Mouse (Mus musculus) heart, adult 2 months (tissue): ENCODE measurements around the gene Dennd1c. TPM values are rescaled to one million over a fixed set of nuclear protein-coding genes. Genes with fewer than 3 reads are reported as not detected.

Experiments
- DNase-seq, 2 experiments: peaks; one replicate each; pipeline ENCODE4 v3.0.0; 2021
- H3K27ac ChIP-seq: fragments of 200-600 bp; 2 replicates; pipeline ENCODE4 v1.8.1; 2022
- H3K27me3 ChIP-seq: fragments of 200-500 bp; 2 replicates; pipeline ENCODE4 v1.6.1; 2012; ENCODE audit warnings: mild to moderate bottlenecking, low read length, inconsistent platforms, mixed read lengths; ENCODE audit not compliant: control insufficient read depth, insufficient read depth
- H3K36me3 ChIP-seq: fragments of 200-500 bp; 2 replicates; pipeline ENCODE4 v1.6.1; 2012; ENCODE audit warnings: low read length, inconsistent platforms; ENCODE audit not compliant: control insufficient read depth, insufficient read depth
- H3K4me1 ChIP-seq: fragments of 200-500 bp; 2 replicates; pipeline ENCODE4 v1.6.1; 2011; ENCODE audit warnings: low read length; ENCODE audit not compliant: control insufficient read depth, insufficient read depth
- H3K4me3 ChIP-seq: fragments of 200-600 bp; 2 replicates; pipeline ENCODE4 v1.8.1; 2022
- H3K79me2 ChIP-seq: fragments of 200-500 bp; replicated peaks from 2 replicates; pipeline ENCODE4 v1.6.1; 2012; ENCODE audit warnings: mild to moderate bottlenecking, inconsistent platforms, low read length, moderate library complexity, mixed read lengths; ENCODE audit not compliant: control insufficient read depth, insufficient read depth
- H3K9ac ChIP-seq: fragments of 200-500 bp; 2 replicates; pipeline ENCODE4 v1.6.1; 2012; ENCODE audit warnings: low read depth, mild to moderate bottlenecking, control low read depth, inconsistent platforms, low read length, mixed read lengths
- CTCF ChIP-seq: fragments of 200-600 bp; IDR thresholded peaks from 2 replicates; pipeline ENCODE4 v1.8.1; 2022; ENCODE audit warnings: antibody characterized with exemption, mild to moderate bottlenecking, moderate library complexity
- EP300 ChIP-seq: fragments of 200-500 bp; IDR thresholded peaks from 2 replicates; pipeline ENCODE4 v1.6.1; 2011; ENCODE audit warnings: low read depth, low read length, control low read depth; ENCODE audit not compliant: insufficient read depth
- POLR2A ChIP-seq: fragments of 200-500 bp; IDR thresholded peaks from 2 replicates; pipeline ENCODE4 v1.6.1; 2011; ENCODE audit warnings: mild to moderate bottlenecking, low read depth, low read length, control low read depth; ENCODE audit not compliant: insufficient read depth
- WGBS: fragments of 180-500 bp; shearing (Covaris S2); methylation state at CpG from one replicate; pipeline ENCODE4 v1.1.7; 2018; 5-methylcytosine and 5-hydroxymethylcytosine counted together
- intact Hi-C: fragments of 180-260 bp; cut with DNase I; formaldehyde crosslinking; loops from one replicate; pipeline ENCODE4 v1.15.1; 2025
- polyA plus RNA-seq: library from polyadenylated mRNA; depleted of rRNA; stranded (reverse); fragments of >200 nt; gene quantifications from 2 replicates; pipeline ENCODE4 v1.2.3, GENCODE M21; 2012
- total RNA-seq, 2 experiments: library from RNA; stranded (reverse); gene quantifications; 2 replicates each; pipeline ENCODE4 v1.2.3; 2021

Gene Dennd1c
- total and polyA plus RNA-seq, 3 experiments = 1.1 to 5.1 (median 2.0) TPM

- H3K27me3 ChIP-seq = no peaks in the 10 kb centered on the region
These were observed 8.0 kb downstream of the Dennd1c start for GRCm38 (mm10) chr17:57070272-57070671.

GRCm38 (mm10) chr17:57066908-57067307 lies 11.4 kb downstream of the Dennd1c start:
- DNase-seq = no peak
- H3K4me3 ChIP-seq = no peak overlapping the region
- H3K27ac ChIP-seq = no peak overlapping the region
- TF ChIP-seq CTCF (no peak), EP300 (no peak), POLR2A (no peak)
- intact Hi-C loops = no loop called here
- WGBS = 39% methylated on average over 5 of the region's 5 CpGs
- H3K27me3 ChIP-seq = no peaks in the 10 kb centered on the region
- no peak overlapping the region for H3K9ac ChIP-seq
- H3K79me2 ChIP-seq = no peaks in the 10 kb centered on the region
- H3K36me3 ChIP-seq = no peaks in the 10 kb centered on the region
- no peaks in the 10 kb centered on the region for H3K4me1 ChIP-seq

More at GRCm38 (mm10) chr17:57070272-57070671, 8.0 kb downstream of the Dennd1c start:
- no peaks in the 10 kb centered on the region for H3K36me3 ChIP-seq
- intact Hi-C loops = no loop called here
- no peak for DNase-seq
- 30% methylated on average over 9 of the region's 9 CpGs for WGBS
- no peaks in the 10 kb centered on the region for H3K4me1 ChIP-seq
- no peak overlapping the region for H3K27ac ChIP-seq
- no peak overlapping the region for H3K9ac ChIP-seq
- H3K79me2 ChIP-seq = no peaks in the 10 kb centered on the region
- H3K4me3 ChIP-seq = no peak overlapping the region
- no peak for TF ChIP-seq CTCF
- TF ChIP-seq EP300 = no peak
- no peak for TF ChIP-seq POLR2A

- H3K4me3 ChIP-seq = no peak overlapping the region
- TF ChIP-seq CTCF = no peak
- no peak for TF ChIP-seq POLR2A
- TF ChIP-seq EP300 = no peak
- no peak overlapping the region for H3K9ac ChIP-seq
- H3K4me1 ChIP-seq = 0 out of 2 replicates have a peak, but pooled peaks cover 3% of the 10 kb centered on the region
- H3K27ac ChIP-seq = no peak overlapping the region
- H3K27me3 ChIP-seq = no peaks in the 10 kb centered on the region
- intact Hi-C loops = no loop called here
- WGBS = 41% methylated on average over 8 of the region's 8 CpGs
- no peak for DNase-seq
- no peaks in the 10 kb centered on the region for H3K36me3 ChIP-seq
- no peaks in the 10 kb centered on the region for H3K79me2 ChIP-seq
These were observed 15.3 kb downstream of the Dennd1c start for GRCm38 (mm10) chr17:57063031-57063430.

GRCm38 (mm10) chr17:57062548-57062947 lies 15.8 kb downstream of the Dennd1c start:
- intact Hi-C loops = no loop called here
- no peak for TF ChIP-seq EP300
- TF ChIP-seq CTCF = no peak
- TF ChIP-seq POLR2A = no peak
- Histone ChIP-seq H3K4me3 (no peak overlapping the region), H3K27me3 (no peaks in the 10 kb centered on the region), H3K4me1 (0 out of 2 replicates have a peak, but pooled peaks cover 3% of the 10 kb centered on the region), H3K27ac (no peak overlapping the region), H3K36me3 (no peaks in the 10 kb centered on the region), H3K9ac (no peak overlapping the region), H3K79me2 (no peaks in the 10 kb centered on the region)
- 3% methylated on average over 22 of the region's 22 CpGs for WGBS
- no peak for DNase-seq

- Histone ChIP-seq H3K27ac (no peak overlapping the region), H3K79me2 (no peaks in the 10 kb centered on the region), H3K4me3 (peak overlapping the region; percentile 16; the same call in 1 of the 2 replicates), H3K27me3 (no peaks in the 10 kb centered on the region), H3K36me3 (no peaks in the 10 kb centered on the region), H3K4me1 (0 out of 2 replicates have a peak, but pooled peaks cover 3% of the 10 kb centered on the region), H3K9ac (no peak overlapping the region)
- WGBS = 2% methylated on average over 39 of the region's 39 CpGs
- intact Hi-C loops = no loop called here
- TF ChIP-seq POLR2A (no peak), EP300 (no peak), CTCF (no peak)
- peak in 1 of 2 experiments; percentile 35 for DNase-seq
These were observed 16.2 kb downstream of the Dennd1c start for GRCm38 (mm10) chr17:57062011-57062521.

GRCm38 (mm10) chr17:57061069-57061468 lies 17.2 kb downstream of the Dennd1c start:
- DNase-seq = no peak
- intact Hi-C loops = no loop called here
- 38% methylated on average over 10 of the region's 10 CpGs for WGBS
- H3K27me3 ChIP-seq = no peaks in the 10 kb centered on the region
- H3K27ac ChIP-seq = no peak overlapping the region; the same call in 1 of the 2 replicates
- no peak for TF ChIP-seq POLR2A
- TF ChIP-seq CTCF = no peak
- no peak for TF ChIP-seq EP300
- no peak overlapping the region for H3K9ac ChIP-seq
- H3K36me3 ChIP-seq = no peaks in the 10 kb centered on the region
- H3K4me1 ChIP-seq = 0 out of 2 replicates have a peak, but pooled peaks cover 3% of the 10 kb centered on the region
- H3K79me2 ChIP-seq = no peaks in the 10 kb centered on the region
- no peak overlapping the region for H3K4me3 ChIP-seq
